Mouse (Mus musculus): ENCODE results near the gene Nradd. TPM values are rescaled to one million over a fixed set of nuclear protein-coding genes. Genes with fewer than 3 reads are reported as not detected.
A peak's percentile ranks its signal among the peaks of the same experiment; 100 is the strongest.

The Nradd gene
- 12.2 and 13.2 TPM in 2 replicates for polyA plus RNA-seq (2012; rRNA removed)

DNA sequence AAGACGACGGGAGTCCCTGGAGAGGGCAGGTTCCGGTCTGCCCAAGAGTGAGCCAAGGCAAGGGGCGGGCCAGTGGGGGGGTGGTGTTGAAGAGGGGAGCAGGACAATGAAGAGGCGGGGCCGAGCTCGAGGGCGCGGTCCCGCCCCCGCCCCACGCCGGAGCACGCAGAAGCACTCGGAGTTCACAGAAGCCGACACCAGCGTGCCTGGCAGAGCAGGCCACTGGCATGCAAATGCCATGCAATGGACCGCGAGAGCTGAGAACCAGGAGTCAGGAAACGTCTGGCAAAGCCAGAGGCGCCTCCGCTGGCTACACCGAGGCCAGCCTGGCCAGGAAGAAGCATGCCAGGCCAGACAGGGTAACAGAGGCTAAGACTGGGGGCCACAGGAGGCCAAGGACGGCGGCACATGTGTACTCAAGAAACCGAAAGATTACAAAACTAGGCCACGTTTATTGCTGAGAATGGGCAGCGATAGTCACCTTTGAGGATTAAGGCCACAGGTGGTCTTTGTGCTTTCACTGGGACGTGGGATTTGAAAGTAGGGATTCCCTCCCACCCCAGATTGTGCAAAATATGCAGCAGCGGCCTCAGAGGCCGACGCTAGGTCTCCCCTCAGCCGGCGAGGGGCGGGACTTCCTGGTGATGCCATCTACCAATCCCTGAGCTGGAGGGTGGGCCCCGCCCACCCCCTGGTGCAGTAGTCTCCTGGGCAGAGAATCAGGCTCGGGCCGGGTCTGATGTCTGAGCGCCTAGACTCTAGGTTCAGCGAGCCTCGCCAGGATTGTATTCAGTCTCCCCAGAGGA is at the start of gene Nradd:
Gene Nradd, minus strand, starts transcription at position 92 of the 806 bp plus-strand sequence.
- Histone ChIP-seq H3K4me3 (ENCODE audit: control insufficient read depth, low read depth, low read length) (peak within 1 kb of the TSS; percentile 82), H3K36me3 (ENCODE audit: control insufficient read depth, insufficient read depth, low read length) (no peaks in the 10 kb centered on the region), H3K27ac (ENCODE audit: control insufficient read depth, insufficient read depth, low read depth, low read length) (peak within 1 kb of the TSS; percentile 69), H3K27me3 (ENCODE audit: control insufficient read depth, insufficient read depth, low read length) (no peaks in the 10 kb centered on the region), H3K4me1 (ENCODE audit: control insufficient read depth, insufficient read depth, low read length) (peaks cover 10% of the 10 kb centered on the region)
- TF ChIP-seq CTCF (IDR thresholded peaks at IDR 0.05; ENCODE audit: control insufficient read depth, insufficient read depth, insufficient replicate concordance, low read depth, low read length), result no peak
- peak; percentile 60 for TF ChIP-seq POLR2A (IDR thresholded peaks at IDR 0.05; ENCODE audit: control insufficient read depth, low read depth, low read length)

DNA sequence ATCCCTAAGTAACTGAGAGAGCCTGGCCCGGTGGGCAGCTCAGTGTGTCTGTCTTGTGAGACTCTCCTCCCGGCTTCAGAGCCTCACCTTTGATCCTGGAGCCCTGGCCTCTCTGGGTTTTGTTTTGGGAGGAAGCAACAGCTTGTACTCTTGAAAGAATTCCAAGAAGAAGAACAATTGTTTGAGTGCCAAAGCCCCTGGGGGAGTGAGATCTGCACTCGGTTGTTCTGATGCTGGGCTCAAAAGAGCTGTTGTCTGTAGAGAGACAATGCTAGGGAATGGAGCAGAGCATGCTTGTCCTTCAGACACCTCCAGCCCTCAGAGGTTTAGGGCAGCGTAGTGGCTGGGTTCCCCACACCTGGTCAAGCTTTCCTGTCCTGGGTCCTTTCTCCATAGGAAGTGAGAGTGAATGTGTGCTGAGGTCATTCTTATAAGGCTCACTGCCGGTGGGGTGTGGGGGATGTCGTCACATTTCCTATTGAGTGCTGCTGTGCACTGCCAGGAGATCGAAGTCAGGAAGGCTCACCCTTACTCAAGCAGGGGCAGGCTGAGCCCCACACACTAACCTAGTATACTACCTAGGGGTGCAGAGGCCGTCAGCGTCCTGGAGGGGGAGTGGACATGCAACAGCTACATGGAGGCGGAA is 49.0 kb upstream of the Nradd start:
- H3K4me1 ChIP-seq (ENCODE audit: control insufficient read depth, insufficient read depth, low read length), result peaks cover 2% of the 10 kb centered on the region
- TF ChIP-seq POLR2A (IDR thresholded peaks at IDR 0.05; ENCODE audit: control insufficient read depth, low read depth, low read length), result no peak
- TF ChIP-seq CTCF (IDR thresholded peaks at IDR 0.05; ENCODE audit: control insufficient read depth, insufficient read depth, insufficient replicate concordance, low read depth, low read length), result no peak
- peak overlapping the region; percentile 77 for H3K27ac ChIP-seq (ENCODE audit: control insufficient read depth, insufficient read depth, low read depth, low read length)
- H3K4me3 ChIP-seq (ENCODE audit: control insufficient read depth, low read depth, low read length), result no peak overlapping the region
- no peaks in the 10 kb centered on the region for H3K36me3 ChIP-seq (ENCODE audit: control insufficient read depth, insufficient read depth, low read length)
- no peaks in the 10 kb centered on the region for H3K27me3 ChIP-seq (ENCODE audit: control insufficient read depth, insufficient read depth, low read length)

DNA sequence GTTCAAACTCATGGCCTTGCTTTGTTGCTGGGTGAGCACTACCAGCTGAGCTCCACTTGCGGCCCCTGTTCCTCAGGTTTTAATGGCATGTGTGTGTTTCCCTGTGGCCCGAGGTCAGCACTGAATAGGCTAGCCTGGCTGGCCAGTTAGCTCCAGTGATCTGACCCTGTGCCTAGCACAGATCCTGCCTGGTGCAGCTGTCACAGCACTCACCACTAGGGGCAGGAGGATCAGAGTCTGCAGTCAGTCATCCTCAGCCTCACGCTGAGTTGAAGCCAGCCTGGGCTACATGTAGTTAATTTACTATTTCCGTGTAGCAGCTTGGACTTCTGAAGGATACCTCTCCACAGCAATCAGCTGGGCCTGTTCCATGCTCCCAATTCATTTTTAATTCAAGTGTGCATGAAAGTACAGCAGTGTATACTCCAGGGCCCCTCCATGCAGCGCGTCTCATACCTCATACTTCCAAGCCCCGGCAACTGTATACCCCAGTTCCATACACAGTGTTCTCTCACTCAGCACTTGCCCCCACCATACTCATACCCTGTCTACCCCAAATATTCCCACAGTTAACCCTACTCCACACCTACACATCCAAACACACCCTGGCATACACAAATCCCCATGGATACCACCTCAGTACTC is 48.3 kb upstream of the Nradd start:
- H3K4me1 ChIP-seq (ENCODE audit: control insufficient read depth, insufficient read depth, low read length), result peaks cover 2% of the 10 kb centered on the region
- no peaks in the 10 kb centered on the region for H3K36me3 ChIP-seq (ENCODE audit: control insufficient read depth, insufficient read depth, low read length)
- TF ChIP-seq CTCF (IDR thresholded peaks at IDR 0.05; ENCODE audit: control insufficient read depth, insufficient read depth, insufficient replicate concordance, low read depth, low read length) (peak; percentile 70; the same call in 1 of the 2 replicates), POLR2A (IDR thresholded peaks at IDR 0.05; ENCODE audit: control insufficient read depth, low read depth, low read length) (no peak)
- no peaks in the 10 kb centered on the region for H3K27me3 ChIP-seq (ENCODE audit: control insufficient read depth, insufficient read depth, low read length)
- peak overlapping the region; percentile 77 for H3K27ac ChIP-seq (ENCODE audit: control insufficient read depth, insufficient read depth, low read depth, low read length)
- no peak overlapping the region for H3K4me3 ChIP-seq (ENCODE audit: control insufficient read depth, low read depth, low read length)

DNA sequence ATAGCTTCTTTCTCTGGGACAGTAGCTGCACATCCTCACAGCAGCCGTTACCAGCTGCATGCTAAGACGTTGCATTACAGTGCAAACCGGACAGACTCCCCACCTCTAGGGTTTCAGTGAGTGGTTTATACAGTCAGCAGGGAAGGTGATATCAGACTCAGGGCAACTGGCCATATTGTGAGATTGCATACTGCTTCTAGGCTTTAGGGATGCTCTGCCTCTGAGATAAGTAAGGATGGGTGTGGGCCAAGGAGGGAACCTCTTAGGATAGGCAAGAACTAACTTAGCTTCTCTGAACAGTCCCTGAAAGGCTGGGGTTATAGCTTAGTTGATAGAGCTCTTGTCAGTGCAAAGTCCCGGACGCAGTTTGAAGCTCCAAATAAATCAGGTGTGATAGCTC is 45.5 kb upstream of the Nradd start:
- Histone ChIP-seq H3K4me1 (ENCODE audit: control insufficient read depth, insufficient read depth, low read length) (peaks cover 7% of the 10 kb centered on the region), H3K27me3 (ENCODE audit: control insufficient read depth, insufficient read depth, low read length) (no peaks in the 10 kb centered on the region), H3K4me3 (ENCODE audit: control insufficient read depth, low read depth, low read length) (no peak overlapping the region), H3K36me3 (ENCODE audit: control insufficient read depth, insufficient read depth, low read length) (no peaks in the 10 kb centered on the region), H3K27ac (ENCODE audit: control insufficient read depth, insufficient read depth, low read depth, low read length) (no peak overlapping the region)
- TF ChIP-seq POLR2A (IDR thresholded peaks at IDR 0.05; ENCODE audit: control insufficient read depth, low read depth, low read length) (no peak), CTCF (IDR thresholded peaks at IDR 0.05; ENCODE audit: control insufficient read depth, insufficient read depth, insufficient replicate concordance, low read depth, low read length) (no peak)

DNA sequence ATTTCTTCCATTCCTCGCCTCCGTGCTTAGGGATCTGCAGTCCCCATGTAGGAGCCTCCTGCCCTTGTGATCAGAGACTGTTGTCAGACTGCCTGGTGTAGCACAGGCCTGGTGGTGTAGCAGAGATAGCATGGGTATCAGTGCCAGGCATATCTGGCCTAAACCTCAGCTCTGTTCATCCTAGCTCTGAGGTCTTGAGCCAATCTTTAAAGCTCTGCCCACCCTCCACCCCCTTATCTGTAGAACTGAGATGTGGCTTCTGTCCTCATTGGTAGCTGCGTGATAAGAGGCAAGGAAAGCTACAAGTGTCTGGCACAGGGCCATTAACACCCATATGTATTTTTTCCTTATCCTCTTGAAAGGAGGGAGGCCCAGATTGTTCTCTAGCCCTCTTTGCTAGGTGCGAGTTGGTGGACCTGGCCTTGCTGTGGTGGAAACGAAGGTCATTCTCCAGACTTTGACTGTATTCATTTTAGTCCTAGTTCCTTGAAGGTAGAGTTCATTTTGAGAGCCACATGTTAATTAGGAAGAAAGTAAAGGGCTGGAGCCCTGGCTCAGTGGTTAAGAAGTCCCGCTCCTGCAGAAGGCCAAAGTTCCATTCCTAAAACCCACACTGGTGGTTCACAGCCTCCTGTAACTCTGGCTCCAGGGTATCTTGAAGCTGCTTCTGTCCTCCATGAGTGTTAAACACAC is 44.5 kb upstream of the Nradd start:
- Histone ChIP-seq H3K27me3 (ENCODE audit: control insufficient read depth, insufficient read depth, low read length) (no peaks in the 10 kb centered on the region), H3K4me3 (ENCODE audit: control insufficient read depth, low read depth, low read length) (no peak overlapping the region), H3K36me3 (ENCODE audit: control insufficient read depth, insufficient read depth, low read length) (no peaks in the 10 kb centered on the region), H3K27ac (ENCODE audit: control insufficient read depth, insufficient read depth, low read depth, low read length) (no peak overlapping the region), H3K4me1 (ENCODE audit: control insufficient read depth, insufficient read depth, low read length) (peaks cover 7% of the 10 kb centered on the region)
- no peak for TF ChIP-seq CTCF (IDR thresholded peaks at IDR 0.05; ENCODE audit: control insufficient read depth, insufficient read depth, insufficient replicate concordance, low read depth, low read length)
- no peak for TF ChIP-seq POLR2A (IDR thresholded peaks at IDR 0.05; ENCODE audit: control insufficient read depth, low read depth, low read length)

DNA sequence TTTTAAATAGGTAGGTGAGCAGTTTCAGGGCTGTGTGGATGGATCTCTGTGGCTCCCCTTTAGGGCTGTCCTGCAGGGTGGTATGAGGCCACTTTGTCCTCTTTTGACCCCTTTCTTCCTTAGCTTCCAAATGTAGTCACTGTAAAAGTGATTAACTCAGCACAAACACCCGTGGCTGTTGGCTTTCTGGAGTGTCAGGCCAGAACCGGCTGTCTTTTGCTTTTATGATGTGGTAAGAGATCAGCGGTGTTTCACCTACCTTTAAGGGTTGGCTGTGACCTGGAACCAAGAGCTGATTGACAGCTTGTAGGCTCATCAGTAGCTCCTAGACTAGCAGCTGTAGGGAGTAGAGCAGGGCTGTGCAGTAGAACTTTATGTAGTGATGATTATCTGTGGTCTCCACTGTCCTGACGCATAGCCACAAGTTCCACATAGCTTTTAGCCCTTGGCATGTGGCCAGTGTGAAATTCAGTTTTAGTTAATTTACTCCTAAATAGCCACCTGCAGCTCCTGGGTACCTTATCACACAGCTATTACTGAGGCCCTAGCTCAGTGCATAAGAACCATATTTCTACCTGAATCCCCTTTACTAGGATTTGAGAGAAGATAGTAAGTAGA is 43.1 kb upstream of the Nradd start:
- Histone ChIP-seq H3K27me3 (ENCODE audit: control insufficient read depth, insufficient read depth, low read length) (no peaks in the 10 kb centered on the region), H3K4me3 (ENCODE audit: control insufficient read depth, low read depth, low read length) (no peak overlapping the region), H3K4me1 (ENCODE audit: control insufficient read depth, insufficient read depth, low read length) (peaks cover 5% of the 10 kb centered on the region; the same call in 1 of the 2 replicates), H3K27ac (ENCODE audit: control insufficient read depth, insufficient read depth, low read depth, low read length) (no peak overlapping the region), H3K36me3 (ENCODE audit: control insufficient read depth, insufficient read depth, low read length) (no peaks in the 10 kb centered on the region)
- TF ChIP-seq CTCF (IDR thresholded peaks at IDR 0.05; ENCODE audit: control insufficient read depth, insufficient read depth, insufficient replicate concordance, low read depth, low read length) (no peak), POLR2A (IDR thresholded peaks at IDR 0.05; ENCODE audit: control insufficient read depth, low read depth, low read length) (no peak)
